In the genomic region with DNA sequence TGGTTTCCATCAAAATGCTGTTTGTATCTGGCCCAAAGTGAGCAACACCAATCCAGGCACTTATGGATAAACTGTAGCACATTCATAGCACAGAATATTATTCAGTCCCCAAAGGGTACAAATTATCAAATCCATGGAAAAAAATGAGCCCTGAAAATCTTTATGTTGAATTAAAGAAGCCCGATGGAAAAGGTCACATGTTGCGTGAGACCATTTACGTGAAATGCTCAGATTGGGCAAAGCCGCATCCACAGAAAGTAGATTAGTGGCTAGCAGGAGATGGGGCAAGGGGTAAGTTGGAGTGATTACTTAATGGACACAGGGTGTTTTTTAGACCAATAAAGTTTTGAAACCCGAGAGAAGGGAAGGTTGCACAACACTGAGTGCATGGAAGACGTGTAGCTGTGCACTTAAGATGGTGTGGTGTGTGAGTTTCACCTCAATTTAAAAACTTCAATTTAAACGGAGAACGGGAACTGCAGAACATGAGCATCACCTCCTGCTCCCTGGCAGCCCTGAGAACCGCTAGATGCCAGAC, we compare ENCODE assay signal across 18 mouse cellular contexts. TPM values are rescaled to one million over a fixed set of nuclear protein-coding genes. Genes with fewer than 3 reads are reported as not detected.
"Had no signal": no experiment of that assay in that cellular context is flagged by ENCODE, and none has a peak within 500 bp of the region (broad histone marks: within the 10 kb centered on the region; RNA-seq: fewer than 3 reads in every experiment).

No protein-coding gene starts in this region.

- ATAC-seq: intestine, embryonic 15.5 days had no signal

- H3K36me3 ChIP-seq: intestine, embryonic 15.5 days; limb, embryonic 15.5 days; liver, embryonic 13.5 days; midbrain, embryonic 10.5 days had no signal

- H3K9ac ChIP-seq: intestine, embryonic 15.5 days; limb, embryonic 15.5 days; liver, embryonic 13.5 days had no signal

- H3K9me3 ChIP-seq: intestine, embryonic 15.5 days had no signal

- H3K4me2 ChIP-seq: intestine, embryonic 15.5 days; limb, embryonic 15.5 days; liver, embryonic 13.5 days had no signal

- H3K27ac ChIP-seq: intestine, embryonic 15.5 days; left cerebral cortex, adult 2 months; limb, embryonic 15.5 days; liver, embryonic 13.5 days; midbrain, embryonic 10.5 days; stomach, postnatal 0 days had no signal

- H3K4me3 ChIP-seq: intestine, embryonic 15.5 days; left cerebral cortex, adult 2 months; limb, embryonic 15.5 days; liver, embryonic 13.5 days; midbrain, embryonic 10.5 days had no signal

- DNase-seq: liver, embryonic 13.5 days; lung, adult 18-20 months; midbrain, embryonic 14.5 days; right cerebral cortex, adult 18-20 months; right cerebral cortex, postnatal 25 days; thymus, postnatal 14 days had no signal

RNA-seq across cellular contexts. Expression of gene Fosl1, which starts 2.9 kb away (rescaled TPM):
- total RNA-seq: layer of hippocampus, postnatal 25 days; left cerebral cortex, postnatal 14 days had no signal
- polyA plus RNA-seq: intestine, embryonic 15.5 days; kidney, embryonic 14.5 days; limb, embryonic 11.5 days; limb, embryonic 15.5 days; liver, embryonic 13.5 days; lung, embryonic 16.5 days; midbrain, embryonic 10.5 days; midbrain, embryonic 14.5 days; neural tube, embryonic 14.5 days; urinary bladder, adult 2 months had no signal
